Mouse (Mus musculus) heart, postnatal 36 days (tissue): ENCODE results near the gene Skap2. TPM values are rescaled to one million over a fixed set of nuclear protein-coding genes. Genes with fewer than 3 reads are reported as not detected.

Experiments used
- total RNA-seq, 2 experiments: library from RNA; stranded (reverse); gene quantifications; 2 replicates each; pipeline ENCODE4 v1.2.3; 2021

The Skap2 gene
- total RNA-seq, 2 experiments from 2014 or later, result 8.0 to 8.2 TPM

Other genes starting within 250 kb of the Skap2 start
- under 1 TPM; 0.14 to 0.24 TPM for gene Hoxa1, start 145.8 kb upstream of the Skap2 start, total RNA-seq
- under 1 TPM in 1 of 2 experiments, not detected in 1; 0.62 TPM for gene Hoxa2, start 152.3 kb upstream of the Skap2 start, total RNA-seq
- gene 5730596B20Rik, start 164.9 kb upstream of the Skap2 start, total RNA-seq, result under 1 TPM in 1 of 2 experiments, not detected in 1; 0.08 TPM
- gene Hoxa4, start 179.2 kb upstream of the Skap2 start, total RNA-seq, result under 1 TPM; 0.43 to 0.67 TPM
- under 1 TPM; 0.62 to 0.72 TPM for gene Hoxa5, start 192.0 kb upstream of the Skap2 start, total RNA-seq
- gene Hoxa6, start 196.2 kb upstream of the Skap2 start, total RNA-seq, result not detected
- gene Hoxa3, start 200.8 kb upstream of the Skap2 start, total RNA-seq, result 1 to 10 TPM in 1 of 2 experiments, under 1 TPM in 1; 0.42 to 1.1 TPM
- not detected for gene Gm28308, start 200.8 kb upstream of the Skap2 start, total RNA-seq
- under 1 TPM; 0.24 to 0.47 TPM for gene Hoxa7, start 209.3 kb upstream of the Skap2 start, total RNA-seq
- not detected for gene Hoxa9, start 218.5 kb upstream of the Skap2 start, total RNA-seq
- not detected for gene Hoxa10, start 228.3 kb upstream of the Skap2 start, total RNA-seq
- gene Hoxa11, start 233.3 kb upstream of the Skap2 start, total RNA-seq, result not detected
- not detected for gene Hoxa13, start 248.3 kb upstream of the Skap2 start, total RNA-seq